Mouse (Mus musculus): ENCODE data around the gene Kcnab1. TPM values are rescaled to one million over a fixed set of nuclear protein-coding genes. Genes with fewer than 3 reads are reported as not detected.

Gene Kcnab1
- polyA plus RNA-seq, 1 experiment = not detected

DNA sequence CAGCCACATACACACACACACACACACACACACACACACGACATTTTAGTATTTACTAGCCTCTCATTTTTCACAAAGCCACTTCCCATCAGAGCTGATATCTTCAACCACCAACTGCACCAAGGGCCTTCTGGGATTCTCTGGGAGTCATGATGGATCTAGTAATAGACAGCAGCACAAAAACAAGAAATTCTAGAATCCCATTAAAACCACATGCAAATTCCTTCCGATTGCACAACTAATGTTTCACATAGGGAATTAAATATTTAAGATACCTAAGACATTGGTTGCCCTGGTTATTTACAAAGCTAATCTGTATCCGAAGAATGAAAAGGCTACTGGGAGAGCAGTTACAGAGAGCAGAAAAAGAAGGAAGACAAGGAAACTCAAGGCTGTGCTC, 29.6 kb downstream of the Kcnab1 start:
- no peak for TF ChIP-seq POLR2A (IDR thresholded peaks at IDR 0.05; ENCODE audit: insufficient read depth, low read length)
- no peak for TF ChIP-seq EP300 (IDR thresholded peaks at IDR 0.05; ENCODE audit: insufficient read depth, low read depth, low read length)
- no peak for TF ChIP-seq CTCF (IDR thresholded peaks at IDR 0.05; ENCODE audit: low read depth, low read length)
- no peaks in the 10 kb centered on the region for H3K36me3 ChIP-seq (ENCODE audit: control insufficient read depth, insufficient read depth, low read length, poor library complexity, severe bottlenecking)
- H3K9me3 ChIP-seq (replicated peaks; ENCODE audit: control insufficient read depth, insufficient read depth, low read length, poor library complexity, severe bottlenecking) = no peaks in the 10 kb centered on the region
- H3K4me3 ChIP-seq (ENCODE audit: low read depth, low read length) = no peak overlapping the region
- H3K9ac ChIP-seq (ENCODE audit: low read depth, poor library complexity, severe bottlenecking) = no peak overlapping the region
- no peak overlapping the region for H3K27ac ChIP-seq (ENCODE audit: insufficient read depth, low read length)
- no peaks in the 10 kb centered on the region for H3K4me1 ChIP-seq (ENCODE audit: control insufficient read depth, insufficient read depth, low read length)
- no peaks in the 10 kb centered on the region for H3K27me3 ChIP-seq (ENCODE audit: control insufficient read depth, insufficient read depth, low read length, poor library complexity, severe bottlenecking)

- Histone ChIP-seq H3K4me3 (ENCODE audit: low read depth, low read length) (no peak overlapping the region), H3K9ac (ENCODE audit: low read depth, poor library complexity, severe bottlenecking) (no peak overlapping the region), H3K27me3 (ENCODE audit: control insufficient read depth, insufficient read depth, low read length, poor library complexity, severe bottlenecking) (no peaks in the 10 kb centered on the region), H3K36me3 (ENCODE audit: control insufficient read depth, insufficient read depth, low read length, poor library complexity, severe bottlenecking) (no peaks in the 10 kb centered on the region), H3K9me3 (replicated peaks; ENCODE audit: control insufficient read depth, insufficient read depth, low read length, poor library complexity, severe bottlenecking) (no peaks in the 10 kb centered on the region), H3K27ac (ENCODE audit: insufficient read depth, low read length) (no peak overlapping the region), H3K4me1 (ENCODE audit: control insufficient read depth, insufficient read depth, low read length) (no peaks in the 10 kb centered on the region)
- TF ChIP-seq POLR2A (IDR thresholded peaks at IDR 0.05; ENCODE audit: insufficient read depth, low read length) (no peak), EP300 (IDR thresholded peaks at IDR 0.05; ENCODE audit: insufficient read depth, low read depth, low read length) (no peak), CTCF (IDR thresholded peaks at IDR 0.05; ENCODE audit: low read depth, low read length) (no peak)
Measured at GRCm38 (mm10) chr3:65145152-65145551, 36.0 kb downstream of the Kcnab1 start.

- H3K27me3 ChIP-seq (ENCODE audit: control insufficient read depth, insufficient read depth, low read length, poor library complexity, severe bottlenecking) = no peaks in the 10 kb centered on the region
- TF ChIP-seq POLR2A (IDR thresholded peaks at IDR 0.05; ENCODE audit: insufficient read depth, low read length) = no peak
- TF ChIP-seq EP300 (IDR thresholded peaks at IDR 0.05; ENCODE audit: insufficient read depth, low read depth, low read length) = no peak
- TF ChIP-seq CTCF (IDR thresholded peaks at IDR 0.05; ENCODE audit: low read depth, low read length) = no peak
- H3K36me3 ChIP-seq (ENCODE audit: control insufficient read depth, insufficient read depth, low read length, poor library complexity, severe bottlenecking) = no peaks in the 10 kb centered on the region
- no peaks in the 10 kb centered on the region for H3K9me3 ChIP-seq (replicated peaks; ENCODE audit: control insufficient read depth, insufficient read depth, low read length, poor library complexity, severe bottlenecking)
- H3K4me1 ChIP-seq (ENCODE audit: control insufficient read depth, insufficient read depth, low read length) = no peaks in the 10 kb centered on the region
- no peak overlapping the region for H3K27ac ChIP-seq (ENCODE audit: insufficient read depth, low read length)
- no peak overlapping the region for H3K4me3 ChIP-seq (ENCODE audit: low read depth, low read length)
- no peak overlapping the region for H3K9ac ChIP-seq (ENCODE audit: low read depth, poor library complexity, severe bottlenecking)
Measured at GRCm38 (mm10) chr3:65151808-65152207, 42.6 kb downstream of the Kcnab1 start.

DNA sequence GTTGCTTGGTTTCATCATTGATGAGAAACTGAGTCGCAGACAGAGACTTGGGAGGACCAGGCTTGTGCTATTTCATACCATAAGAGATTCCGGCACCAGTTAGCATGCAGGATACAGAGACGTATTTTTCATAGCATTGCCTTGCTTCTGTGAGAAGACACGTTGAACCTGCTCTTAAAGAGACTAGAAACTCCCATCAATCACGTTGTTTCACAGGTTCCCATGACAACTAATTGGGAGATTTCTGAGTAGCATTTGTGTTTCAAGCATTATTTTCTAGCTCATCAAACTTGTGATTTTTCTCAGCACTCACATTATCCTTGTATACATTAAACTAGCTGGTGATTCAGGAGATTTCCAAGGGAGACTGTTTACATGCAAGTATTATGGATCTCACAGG, 63.8 kb downstream of the Kcnab1 start:
- Histone ChIP-seq H3K4me1 (ENCODE audit: control insufficient read depth, insufficient read depth, low read length) (no peaks in the 10 kb centered on the region), H3K27ac (ENCODE audit: insufficient read depth, low read length) (no peak overlapping the region)

GRCm38 (mm10) chr3:65174564-65174963, 65.4 kb downstream of the Kcnab1 start:
- no peak for TF ChIP-seq CTCF (IDR thresholded peaks at IDR 0.05; ENCODE audit: low read depth, low read length)
- TF ChIP-seq POLR2A (IDR thresholded peaks at IDR 0.05; ENCODE audit: insufficient read depth, low read length) = no peak
- no peak for TF ChIP-seq EP300 (IDR thresholded peaks at IDR 0.05; ENCODE audit: insufficient read depth, low read depth, low read length)
- Histone ChIP-seq H3K9ac (ENCODE audit: low read depth, poor library complexity, severe bottlenecking) (no peak overlapping the region), H3K9me3 (replicated peaks; ENCODE audit: control insufficient read depth, insufficient read depth, low read length, poor library complexity, severe bottlenecking) (no peaks in the 10 kb centered on the region), H3K4me1 (ENCODE audit: control insufficient read depth, insufficient read depth, low read length) (no peaks in the 10 kb centered on the region), H3K27ac (ENCODE audit: insufficient read depth, low read length) (no peak overlapping the region), H3K4me3 (ENCODE audit: low read depth, low read length) (no peak overlapping the region), H3K27me3 (ENCODE audit: control insufficient read depth, insufficient read depth, low read length, poor library complexity, severe bottlenecking) (no peaks in the 10 kb centered on the region), H3K36me3 (ENCODE audit: control insufficient read depth, insufficient read depth, low read length, poor library complexity, severe bottlenecking) (no peaks in the 10 kb centered on the region)

More for the DNA sequence above, 63.8 kb downstream of the Kcnab1 start:
- no peak overlapping the region for H3K9ac ChIP-seq (ENCODE audit: low read depth, poor library complexity, severe bottlenecking)
- H3K27me3 ChIP-seq (ENCODE audit: control insufficient read depth, insufficient read depth, low read length, poor library complexity, severe bottlenecking) = no peaks in the 10 kb centered on the region
- TF ChIP-seq EP300 (IDR thresholded peaks at IDR 0.05; ENCODE audit: insufficient read depth, low read depth, low read length) = no peak
- TF ChIP-seq POLR2A (IDR thresholded peaks at IDR 0.05; ENCODE audit: insufficient read depth, low read length) = no peak
- no peak for TF ChIP-seq CTCF (IDR thresholded peaks at IDR 0.05; ENCODE audit: low read depth, low read length)
- no peaks in the 10 kb centered on the region for H3K9me3 ChIP-seq (replicated peaks; ENCODE audit: control insufficient read depth, insufficient read depth, low read length, poor library complexity, severe bottlenecking)
- H3K36me3 ChIP-seq (ENCODE audit: control insufficient read depth, insufficient read depth, low read length, poor library complexity, severe bottlenecking) = no peaks in the 10 kb centered on the region
- no peak overlapping the region for H3K4me3 ChIP-seq (ENCODE audit: low read depth, low read length)

- Histone ChIP-seq H3K36me3 (ENCODE audit: control insufficient read depth, insufficient read depth, low read length, poor library complexity, severe bottlenecking) (no peaks in the 10 kb centered on the region), H3K27ac (ENCODE audit: insufficient read depth, low read length) (no peak overlapping the region), H3K4me1 (ENCODE audit: control insufficient read depth, insufficient read depth, low read length) (no peaks in the 10 kb centered on the region), H3K9me3 (replicated peaks; ENCODE audit: control insufficient read depth, insufficient read depth, low read length, poor library complexity, severe bottlenecking) (no peaks in the 10 kb centered on the region), H3K9ac (ENCODE audit: low read depth, poor library complexity, severe bottlenecking) (no peak overlapping the region), H3K4me3 (ENCODE audit: low read depth, low read length) (no peak overlapping the region), H3K27me3 (ENCODE audit: control insufficient read depth, insufficient read depth, low read length, poor library complexity, severe bottlenecking) (no peaks in the 10 kb centered on the region)
- no peak for TF ChIP-seq CTCF (IDR thresholded peaks at IDR 0.05; ENCODE audit: low read depth, low read length)
- no peak for TF ChIP-seq POLR2A (IDR thresholded peaks at IDR 0.05; ENCODE audit: insufficient read depth, low read length)
- no peak for TF ChIP-seq EP300 (IDR thresholded peaks at IDR 0.05; ENCODE audit: insufficient read depth, low read depth, low read length)
Measured at GRCm38 (mm10) chr3:65175819-65176218, 66.6 kb downstream of the Kcnab1 start.
